Mouse (Mus musculus): Measurements from ENCODE around the gene Reps1. TPM values are rescaled to one million over a fixed set of nuclear protein-coding genes. Genes with fewer than 3 reads are reported as not detected.
"Not testable (repeated sequence)": the region's sequence is repeated elsewhere in the genome, so short reads cannot be mapped to it uniquely, and the experiment has no call there.

Gene Reps1
- polyA plus RNA-seq, 1 experiment, result 33.7 TPM

GRCm38 (mm10) chr10:18118336-18118735 lies 62.7 kb downstream of the Reps1 start:
- Histone ChIP-seq H3ac (ENCODE audit: control insufficient read depth, insufficient read length) (no peak overlapping the region), H3K27me3 (ENCODE audit: control insufficient read depth, insufficient read depth, insufficient read length) (no peaks in the 10 kb centered on the region), H3K79me2 (ENCODE audit: control insufficient read depth, insufficient read depth) (no peaks in the 10 kb centered on the region), H3K4me2 (ENCODE audit: low read depth) (no peak overlapping the region), H3K4me3 (no peak overlapping the region), H3K36me3 (ENCODE audit: control insufficient read depth, insufficient read depth) (peaks cover 48% of the 10 kb centered on the region)
- no peak for TF ChIP-seq TCF3 (IDR thresholded peaks at IDR 0.05; ENCODE audit: insufficient read length, low read depth)
- TF ChIP-seq CEBPB (IDR thresholded peaks at IDR 0.05; ENCODE audit: insufficient read depth, poor library complexity, severe bottlenecking), result no peak
- no peak for TF ChIP-seq MYOD1 (IDR thresholded peaks at IDR 0.05; ENCODE audit: control insufficient read depth in 1 of 3, insufficient read length in 2 of 3, low read depth in 2 of 3)
- TF ChIP-seq MAX (IDR thresholded peaks at IDR 0.05; ENCODE audit: low read depth), result no peak
- TF ChIP-seq POLR2A (IDR thresholded peaks at IDR 0.05; ENCODE audit: insufficient read length, low read depth), result no peak
- no peak for TF ChIP-seq SRF (IDR thresholded peaks at IDR 0.05; ENCODE audit: control insufficient read depth, insufficient read length, low read depth)
- no peak for TF ChIP-seq E2F4 (IDR thresholded peaks at IDR 0.05; ENCODE audit: insufficient read depth)
- TF ChIP-seq REST (IDR thresholded peaks at IDR 0.05; ENCODE audit: insufficient read depth, insufficient read length), result no peak
- no peak for TF ChIP-seq TCF12 (IDR thresholded peaks at IDR 0.05; ENCODE audit: insufficient read depth, poor library complexity, severe bottlenecking)
- no peak for TF ChIP-seq USF1 (IDR thresholded peaks at IDR 0.05; ENCODE audit: low read depth)
- no peak for TF ChIP-seq POLR2AphosphoS2 (IDR thresholded peaks at IDR 0.05; ENCODE audit: insufficient read length, low read depth)
- TF ChIP-seq MYOG (IDR thresholded peaks at IDR 0.05; ENCODE audit: control insufficient read depth in 1 of 3, insufficient read depth in 1 of 3, insufficient read length in 2 of 3, low read depth in 2 of 3), result no peak

- no peaks in the 10 kb centered on the region for H3K79me2 ChIP-seq (ENCODE audit: control insufficient read depth, insufficient read depth)
Measured at GRCm38 (mm10) chr10:18130276-18130675, 74.6 kb downstream of the Reps1 start.

DNA sequence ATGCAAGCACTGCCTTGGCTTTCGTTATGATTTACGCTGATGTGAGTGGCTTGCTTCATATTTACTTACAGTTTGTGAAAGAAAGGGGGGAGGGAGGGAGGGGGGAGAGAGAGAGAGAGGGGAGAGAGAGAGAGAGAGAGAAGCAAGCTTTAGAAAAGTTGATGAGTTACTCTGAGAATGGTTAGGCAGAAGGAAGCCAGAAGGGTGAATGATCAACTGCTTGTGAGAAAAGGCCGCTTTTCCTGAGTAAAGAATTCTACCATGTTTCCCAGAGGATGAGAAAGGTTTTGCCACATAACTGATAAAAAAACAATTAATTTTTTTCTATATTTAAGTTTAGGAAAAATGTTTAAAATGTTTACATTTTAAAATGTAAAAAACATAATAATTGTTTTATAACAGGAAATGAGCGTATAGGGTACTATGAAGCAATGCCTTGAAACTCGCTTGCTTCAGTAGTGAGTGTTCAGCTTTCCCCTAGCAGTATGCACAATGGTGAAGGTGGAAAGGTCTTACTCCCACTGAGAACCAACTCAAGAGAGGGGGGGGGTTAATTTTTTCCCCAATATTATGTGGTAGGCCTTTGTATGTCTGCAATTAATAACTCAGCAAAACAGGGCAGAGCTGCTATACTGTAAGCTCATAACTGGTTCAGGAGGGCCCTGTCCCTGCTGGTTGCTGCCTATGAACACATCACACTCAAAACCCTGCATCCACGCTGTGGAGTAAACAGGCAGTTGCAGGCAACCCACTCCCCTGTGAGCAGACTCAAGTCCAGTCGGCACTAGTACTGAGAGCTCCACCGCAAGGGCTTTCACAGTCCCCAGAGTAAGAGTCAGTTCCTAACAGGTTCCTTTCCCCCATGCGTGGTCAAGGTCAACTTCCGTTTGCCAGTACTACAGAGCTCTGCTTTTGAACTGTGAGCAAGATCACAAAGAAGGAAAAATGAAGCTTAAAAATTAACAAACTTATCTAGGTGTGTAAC lies 76.3 kb downstream of the Reps1 start:
- H3K27me3 ChIP-seq (ENCODE audit: control insufficient read depth, insufficient read depth, insufficient read length), result no peaks in the 10 kb centered on the region
- no peak overlapping the region for H3K4me2 ChIP-seq (ENCODE audit: low read depth)
- H3ac ChIP-seq (ENCODE audit: control insufficient read depth, insufficient read length), result no peak overlapping the region
- TF ChIP-seq TCF12 (IDR thresholded peaks at IDR 0.05; ENCODE audit: insufficient read depth, poor library complexity, severe bottlenecking) (no peak), E2F4 (IDR thresholded peaks at IDR 0.05; ENCODE audit: insufficient read depth) (no peak), MAX (IDR thresholded peaks at IDR 0.05; ENCODE audit: low read depth) (no peak), POLR2AphosphoS2 (IDR thresholded peaks at IDR 0.05; ENCODE audit: insufficient read length, low read depth) (no peak)
- H3K4me3 ChIP-seq, result no peak overlapping the region
- no peaks in the 10 kb centered on the region for H3K79me2 ChIP-seq (ENCODE audit: control insufficient read depth, insufficient read depth)
- peaks cover 2% of the 10 kb centered on the region for H3K36me3 ChIP-seq (ENCODE audit: control insufficient read depth, insufficient read depth)

More at GRCm38 (mm10) chr10:18130276-18130675, 74.6 kb downstream of the Reps1 start:
- TF ChIP-seq TCF12 (IDR thresholded peaks at IDR 0.05; ENCODE audit: insufficient read depth, poor library complexity, severe bottlenecking) (no peak), MAX (IDR thresholded peaks at IDR 0.05; ENCODE audit: low read depth) (no peak)
- no peaks in the 10 kb centered on the region for H3K27me3 ChIP-seq (ENCODE audit: control insufficient read depth, insufficient read depth, insufficient read length)
- H3K4me2 ChIP-seq (ENCODE audit: low read depth), result no peak overlapping the region
- H3K36me3 ChIP-seq (ENCODE audit: control insufficient read depth, insufficient read depth), result peaks cover 11% of the 10 kb centered on the region
- H3K4me3 ChIP-seq, result no peak overlapping the region
- H3ac ChIP-seq (ENCODE audit: control insufficient read depth, insufficient read length), result no peak overlapping the region

GRCm38 (mm10) chr10:18138853-18139503 lies 83.3 kb downstream of the Reps1 start:
- not testable (repeated sequence) for H3ac ChIP-seq (ENCODE audit: control insufficient read depth, insufficient read length); H3K4me2 ChIP-seq (ENCODE audit: low read depth); H3K79me2 ChIP-seq (ENCODE audit: control insufficient read depth, insufficient read depth); H3K27me3 ChIP-seq (ENCODE audit: control insufficient read depth, insufficient read depth, insufficient read length); H3K4me3 ChIP-seq; H3K36me3 ChIP-seq (ENCODE audit: control insufficient read depth, insufficient read depth)

GRCm38 (mm10) chr10:18139615-18140014 lies 84.0 kb downstream of the Reps1 start:
- H3ac ChIP-seq (ENCODE audit: control insufficient read depth, insufficient read length), result no peak overlapping the region
- no peaks in the 10 kb centered on the region for H3K27me3 ChIP-seq (ENCODE audit: control insufficient read depth, insufficient read depth, insufficient read length)
- H3K4me3 ChIP-seq, result no peak overlapping the region
- H3K79me2 ChIP-seq (ENCODE audit: control insufficient read depth, insufficient read depth), result no peaks in the 10 kb centered on the region
- no peaks in the 10 kb centered on the region for H3K36me3 ChIP-seq (ENCODE audit: control insufficient read depth, insufficient read depth)
- H3K4me2 ChIP-seq (ENCODE audit: low read depth), result no peak overlapping the region
- TF ChIP-seq POLR2A (IDR thresholded peaks at IDR 0.05; ENCODE audit: insufficient read length, low read depth) (no peak), USF1 (IDR thresholded peaks at IDR 0.05; ENCODE audit: low read depth) (no peak), MYOD1 (IDR thresholded peaks at IDR 0.05; ENCODE audit: control insufficient read depth in 1 of 3, insufficient read length in 2 of 3, low read depth in 2 of 3) (no peak), SRF (IDR thresholded peaks at IDR 0.05; ENCODE audit: control insufficient read depth, insufficient read length, low read depth) (no peak), CEBPB (IDR thresholded peaks at IDR 0.05; ENCODE audit: insufficient read depth, poor library complexity, severe bottlenecking) (no peak), TCF3 (IDR thresholded peaks at IDR 0.05; ENCODE audit: insufficient read length, low read depth) (no peak), MAX (IDR thresholded peaks at IDR 0.05; ENCODE audit: low read depth) (no peak), TCF12 (IDR thresholded peaks at IDR 0.05; ENCODE audit: insufficient read depth, poor library complexity, severe bottlenecking) (no peak), POLR2AphosphoS2 (IDR thresholded peaks at IDR 0.05; ENCODE audit: insufficient read length, low read depth) (no peak), REST (IDR thresholded peaks at IDR 0.05; ENCODE audit: insufficient read depth, insufficient read length) (no peak), E2F4 (IDR thresholded peaks at IDR 0.05; ENCODE audit: insufficient read depth) (no peak), MYOG (IDR thresholded peaks at IDR 0.05; ENCODE audit: control insufficient read depth in 1 of 3, insufficient read depth in 1 of 3, insufficient read length in 2 of 3, low read depth in 2 of 3) (no peak)
